8 mouse cellular contexts compared by ENCODE assay signal in genomic region chr13:23555839-23556416, GRCm38 (mm10). TPM values are rescaled to one million over a fixed set of nuclear protein-coding genes. Genes with fewer than 3 reads are reported as not detected.
DNase-seq lines count a peak whose midpoint lies in the region; ATAC-seq lines count a peak whose summit lies in the region.

No protein-coding gene starts in this region.

- WGBS in forebrain, embryonic 10.5 days, result under 1% methylated on average over 18 of the region's 18 CpGs
- under 1% methylated on average over 18 of the region's 18 CpGs for WGBS in liver, embryonic 16.5 days (ENCODE audit: insufficient replicate concordance)
- under 1% methylated on average over 18 of the region's 18 CpGs for WGBS in neural tube, embryonic 12.5 days

- intact Hi-C loops in heart, postnatal 14 days (cut with DNase I), result no loop called here

- no peaks in the 10 kb centered on the region for H3K27me3 ChIP-seq in forebrain, embryonic 10.5 days (ENCODE audit: poor library complexity, severe bottlenecking)
- no peaks in the 10 kb centered on the region for H3K27me3 ChIP-seq in liver, embryonic 16.5 days (ENCODE audit: control insufficient read depth, insufficient read depth, low read depth, low read length)
- H3K27me3 ChIP-seq in neural tube, embryonic 12.5 days (replicated peaks), result no peaks in the 10 kb centered on the region

- peak; percentile 95 for DNase-seq in ES-CJ7 (ENCODE audit: low read depth, low spot score)
- DNase-seq in forebrain, embryonic 10.5 days (ENCODE audit: extremely low spot score, low spot score), result peak; percentile 80
- peak; percentile 41 to 62 for DNase-seq in heart, postnatal 14 days
- DNase-seq in layer of hippocampus, adult 11-12 months (ENCODE audit: low spot score), result peak; percentile 76
- DNase-seq in thymus, postnatal 25 days, result peak; percentile 74

- peak; percentile 39 for ATAC-seq in liver, embryonic 16.5 days (ENCODE audit: low read depth)
- peak; percentile 59 for ATAC-seq in neural tube, embryonic 12.5 days (ENCODE audit: low FRiP score, low read depth)

- peak overlapping the region; percentile 82 for H3K4me2 ChIP-seq in liver, embryonic 16.5 days (ENCODE audit: low read depth, low read length)
- peak overlapping the region; percentile 98 for H3K4me2 ChIP-seq in neural tube, embryonic 12.5 days (replicated peaks)

- H3K9me3 ChIP-seq in forebrain, embryonic 10.5 days, result no peaks in the 10 kb centered on the region
- H3K9me3 ChIP-seq in liver, embryonic 16.5 days (replicated peaks; ENCODE audit: control insufficient read depth, low read length), result no peaks in the 10 kb centered on the region
- no peaks in the 10 kb centered on the region for H3K9me3 ChIP-seq in neural tube, embryonic 12.5 days

- peak overlapping the region; percentile 77 for H3K27ac ChIP-seq in brown adipose tissue, adult 24 weeks (replicated peaks; ENCODE audit: low read depth, low read length)
- H3K27ac ChIP-seq in forebrain, embryonic 10.5 days, result peak overlapping the region; percentile 98
- H3K27ac ChIP-seq in liver, embryonic 16.5 days (ENCODE audit: low read length), result peak overlapping the region; percentile 99
- H3K27ac ChIP-seq in neural tube, embryonic 12.5 days, result peak overlapping the region; percentile 92

- no peaks in the 10 kb centered on the region for H3K36me3 ChIP-seq in forebrain, embryonic 10.5 days (replicated peaks)
- H3K36me3 ChIP-seq in liver, embryonic 16.5 days (ENCODE audit: control insufficient read depth, insufficient read depth), result no peaks in the 10 kb centered on the region
- H3K36me3 ChIP-seq in neural tube, embryonic 12.5 days, result no peaks in the 10 kb centered on the region

- peak overlapping the region; percentile 82 for H3K9ac ChIP-seq in liver, embryonic 16.5 days (ENCODE audit: low read depth, low read length)
- H3K9ac ChIP-seq in neural tube, embryonic 12.5 days, result peak overlapping the region; percentile 86

- H3K4me3 ChIP-seq in brown adipose tissue, adult 24 weeks (ENCODE audit: insufficient read depth, low read depth, low read length), result peak overlapping the region; percentile 69
- peak overlapping the region; percentile 70 for H3K4me3 ChIP-seq in forebrain, embryonic 10.5 days
- H3K4me3 ChIP-seq in liver, embryonic 16.5 days (ENCODE audit: low read depth, low read length), result peak overlapping the region; percentile 68
- H3K4me3 ChIP-seq in neural tube, embryonic 12.5 days, result peak overlapping the region; percentile 57

- no peaks in the 10 kb centered on the region for H3K4me1 ChIP-seq in brown adipose tissue, adult 24 weeks (ENCODE audit: control insufficient read depth, insufficient read depth, insufficient read length, low read length)
- peaks cover 36% of the 10 kb centered on the region for H3K4me1 ChIP-seq in forebrain, embryonic 10.5 days
- peaks cover 23% of the 10 kb centered on the region for H3K4me1 ChIP-seq in liver, embryonic 16.5 days (ENCODE audit: control insufficient read depth, low read depth, low read length)
- H3K4me1 ChIP-seq in neural tube, embryonic 12.5 days, result peaks cover 7% of the 10 kb centered on the region; the same call in 1 of the 2 replicates

RNA-seq across cellular contexts. Expression of gene Hist1h1d, which starts 2.9 kb away (rescaled TPM):
- polyA plus RNA-seq in brown adipose tissue, adult 24 weeks (2012; ENCODE audit: insufficient read depth, insufficient read length, missing spikeins), result 0.24 and 1.1 TPM in 2 replicates
- 0.58 and 0.60 TPM in 2 replicates for polyA plus RNA-seq in forebrain, embryonic 10.5 days (2016; fragmentation: Nextera tagmentation; extraction: Ambion mirVana)
- 10 to 100 TPM in 1 of 2 experiments, 1 to 10 TPM in 1; 5.2 to 11.7 TPM for total RNA-seq in heart, postnatal 14 days (2021)
- 1.2 and 1.4 TPM in 2 replicates for polyA plus RNA-seq in liver, embryonic 16.5 days (2015; fragmentation: Nextera tagmentation; extraction: Ambion mirVana)
- 0.30 and 0.37 TPM in 2 replicates for polyA plus RNA-seq in neural tube, embryonic 12.5 days (2016; fragmentation: Nextera tagmentation; extraction: Ambion mirVana)

RNA-seq across cellular contexts. Expression of gene Hist1h4f, which starts 4.5 kb away (rescaled TPM):
- not detected in 2 replicates for polyA plus RNA-seq in brown adipose tissue, adult 24 weeks (2012; ENCODE audit: insufficient read depth, insufficient read length, missing spikeins)
- polyA plus RNA-seq in forebrain, embryonic 10.5 days (2016; fragmentation: Nextera tagmentation; extraction: Ambion mirVana), result 0.53 and 0.60 TPM in 2 replicates
- total RNA-seq in heart, postnatal 14 days (2021), result 100 to 1,000 TPM; 106 to 209 TPM
- 2.4 and 2.9 TPM in 2 replicates for polyA plus RNA-seq in liver, embryonic 16.5 days (2015; fragmentation: Nextera tagmentation; extraction: Ambion mirVana)
- 0.79 and 1.00 TPM in 2 replicates for polyA plus RNA-seq in neural tube, embryonic 12.5 days (2016; fragmentation: Nextera tagmentation; extraction: Ambion mirVana)

RNA-seq across cellular contexts. Expression of gene Hist1h3e, which starts 6.2 kb away (rescaled TPM):
- 2.8 and 2.9 TPM in 2 replicates for polyA plus RNA-seq in brown adipose tissue, adult 24 weeks (2012; ENCODE audit: insufficient read depth, insufficient read length, missing spikeins)
- 6.1 and 6.7 TPM in 2 replicates for polyA plus RNA-seq in forebrain, embryonic 10.5 days (2016; fragmentation: Nextera tagmentation; extraction: Ambion mirVana)
- total RNA-seq in heart, postnatal 14 days (2021), result 10 to 100 TPM; 49.0 to 79.9 TPM
- polyA plus RNA-seq in liver, embryonic 16.5 days (2015; fragmentation: Nextera tagmentation; extraction: Ambion mirVana), result 3.4 and 4.2 TPM in 2 replicates
- polyA plus RNA-seq in neural tube, embryonic 12.5 days (2016; fragmentation: Nextera tagmentation; extraction: Ambion mirVana), result 5.1 and 7.4 TPM in 2 replicates

RNA-seq across cellular contexts. Expression of gene Hist1h3f, which starts 12.1 kb away (rescaled TPM):
- not detected in 2 replicates for polyA plus RNA-seq in brown adipose tissue, adult 24 weeks (2012; ENCODE audit: insufficient read depth, insufficient read length, missing spikeins)
- polyA plus RNA-seq in forebrain, embryonic 10.5 days (2016; fragmentation: Nextera tagmentation; extraction: Ambion mirVana), result 1.00 and 1.7 TPM in 2 replicates
- total RNA-seq in heart, postnatal 14 days (2021), result 10 to 100 TPM; 21.6 to 40.3 TPM
- polyA plus RNA-seq in liver, embryonic 16.5 days (2015; fragmentation: Nextera tagmentation; extraction: Ambion mirVana), result 1.2 and 1.4 TPM in 2 replicates
- polyA plus RNA-seq in neural tube, embryonic 12.5 days (2016; fragmentation: Nextera tagmentation; extraction: Ambion mirVana), result 0.60 and 0.63 TPM in 2 replicates

RNA-seq across cellular contexts. Expression of gene Hist1h2bh, which starts 12.7 kb away (rescaled TPM):
- 1.7 and 2.3 TPM in 2 replicates for polyA plus RNA-seq in brown adipose tissue, adult 24 weeks (2012; ENCODE audit: insufficient read depth, insufficient read length, missing spikeins)
- polyA plus RNA-seq in forebrain, embryonic 10.5 days (2016; fragmentation: Nextera tagmentation; extraction: Ambion mirVana), result 0.74 and 0.79 TPM in 2 replicates
- 1 to 10 TPM; 3.7 to 7.4 TPM for total RNA-seq in heart, postnatal 14 days (2021)
- 1.1 and 1.8 TPM in 2 replicates for polyA plus RNA-seq in liver, embryonic 16.5 days (2015; fragmentation: Nextera tagmentation; extraction: Ambion mirVana)
- polyA plus RNA-seq in neural tube, embryonic 12.5 days (2016; fragmentation: Nextera tagmentation; extraction: Ambion mirVana), result 0.63 TPM in 2 replicates

Comparison
In these comparisons a context has a peak if more than half of its experiments do, and no peak if none do; other contexts are left out.
1. Peak in every context shown above with its lines: DNase-seq, ATAC-seq, H3K4me3 ChIP-seq and H3K27ac ChIP-seq.